Mouse (Mus musculus): ENCODE measurements around the gene Nfasc.

The Nfasc gene

GRCm38 (mm10) chr1:132576845-132577244 lies 164.8 kb downstream of the Nfasc start:
- no peak for DNase-seq

GRCm38 (mm10) chr1:132572851-132573250 lies 168.7 kb downstream of the Nfasc start:
- DNase-seq: no peak

GRCm38 (mm10) chr1:132571613-132572012 lies 170.0 kb downstream of the Nfasc start:
- DNase-seq: no peak

GRCm38 (mm10) chr1:132570906-132571305 lies 170.7 kb downstream of the Nfasc start:
- no peak for DNase-seq

GRCm38 (mm10) chr1:132570068-132570780 lies 171.4 kb downstream of the Nfasc start:
- no peak for DNase-seq

GRCm38 (mm10) chr1:132569516-132569915 lies 172.1 kb downstream of the Nfasc start:
- no peak for DNase-seq

- no peak for DNase-seq
These were observed 174.1 kb downstream of the Nfasc start for GRCm38 (mm10) chr1:132567336-132568125.

- DNase-seq: no peak
These were observed 175.8 kb downstream of the Nfasc start for GRCm38 (mm10) chr1:132565766-132566165.

- no peak for DNase-seq
These were observed 176.7 kb downstream of the Nfasc start for GRCm38 (mm10) chr1:132564946-132565345.

- DNase-seq: no peak
These were observed 179.2 kb downstream of the Nfasc start for GRCm38 (mm10) chr1:132562337-132562795.

GRCm38 (mm10) chr1:132560907-132561700 lies 180.5 kb downstream of the Nfasc start:
- peak; percentile 12 to 48 for DNase-seq

- no peak for DNase-seq
These were observed 182.6 kb downstream of the Nfasc start for GRCm38 (mm10) chr1:132559045-132559444.

- DNase-seq: peak; percentile 70 to 74
These were observed 183.5 kb downstream of the Nfasc start for GRCm38 (mm10) chr1:132557901-132558631.

- DNase-seq: no peak
These were observed 197.8 kb downstream of the Nfasc start for GRCm38 (mm10) chr1:132543789-132544188.

GRCm38 (mm10) chr1:132542762-132543306 lies 198.8 kb downstream of the Nfasc start, which contains the start of gene Cntn2:
Cntn2 (minus strand) TSS chr1:132543256.
- DNase-seq: no peak

GRCm38 (mm10) chr1:132541824-132542599 lies 199.6 kb downstream of the Nfasc start:
- no peak for DNase-seq

GRCm38 (mm10) chr1:132541171-132541823 lies 200.3 kb downstream of the Nfasc start:
- DNase-seq: peak; percentile 14 to 47

- DNase-seq: no peak
These were observed 200.9 kb downstream of the Nfasc start for GRCm38 (mm10) chr1:132540701-132541100.

- no peak for DNase-seq
These were observed 203.9 kb downstream of the Nfasc start for GRCm38 (mm10) chr1:132537736-132538135.

GRCm38 (mm10) chr1:132536416-132536815 lies 205.2 kb downstream of the Nfasc start:
- no peak for DNase-seq

- no peak for DNase-seq
These were observed 206.1 kb downstream of the Nfasc start for GRCm38 (mm10) chr1:132535541-132535940.
